Mouse (Mus musculus) neutrophil, adult 5-6 weeks (primary cell): ENCODE measurements around the gene Pmm1. TPM values are rescaled to one million over a fixed set of nuclear protein-coding genes. Genes with fewer than 3 reads are reported as not detected.
A peak's percentile ranks its signal among the peaks of the same experiment; 100 is the strongest.
"Not testable (repeated sequence)": the region's sequence is repeated elsewhere in the genome, so short reads cannot be mapped to it uniquely, and the experiment has no call there.

Experiments used
- ATAC-seq: fragments of 151-379, 151-347 bp; 2 replicates; pipeline ENCODE4 v1.8.0; 2017; ENCODE audit warnings: mild to moderate bottlenecking, moderate TSS enrichment; ENCODE audit not compliant: insufficient number of reproducible peaks, poor library complexity, low FRiP score, severe bottlenecking; ENCODE audit errors: extremely low read depth
- total RNA-seq: library from RNA; stranded (forward); fragments of 200-1000 nt; gene quantifications from 2 replicates; pipeline ENCODE4 v1.2.3, GENCODE M21; 2017

Gene Pmm1
- total RNA-seq: 5.0 and 9.6 TPM in 2 replicates

DNA sequence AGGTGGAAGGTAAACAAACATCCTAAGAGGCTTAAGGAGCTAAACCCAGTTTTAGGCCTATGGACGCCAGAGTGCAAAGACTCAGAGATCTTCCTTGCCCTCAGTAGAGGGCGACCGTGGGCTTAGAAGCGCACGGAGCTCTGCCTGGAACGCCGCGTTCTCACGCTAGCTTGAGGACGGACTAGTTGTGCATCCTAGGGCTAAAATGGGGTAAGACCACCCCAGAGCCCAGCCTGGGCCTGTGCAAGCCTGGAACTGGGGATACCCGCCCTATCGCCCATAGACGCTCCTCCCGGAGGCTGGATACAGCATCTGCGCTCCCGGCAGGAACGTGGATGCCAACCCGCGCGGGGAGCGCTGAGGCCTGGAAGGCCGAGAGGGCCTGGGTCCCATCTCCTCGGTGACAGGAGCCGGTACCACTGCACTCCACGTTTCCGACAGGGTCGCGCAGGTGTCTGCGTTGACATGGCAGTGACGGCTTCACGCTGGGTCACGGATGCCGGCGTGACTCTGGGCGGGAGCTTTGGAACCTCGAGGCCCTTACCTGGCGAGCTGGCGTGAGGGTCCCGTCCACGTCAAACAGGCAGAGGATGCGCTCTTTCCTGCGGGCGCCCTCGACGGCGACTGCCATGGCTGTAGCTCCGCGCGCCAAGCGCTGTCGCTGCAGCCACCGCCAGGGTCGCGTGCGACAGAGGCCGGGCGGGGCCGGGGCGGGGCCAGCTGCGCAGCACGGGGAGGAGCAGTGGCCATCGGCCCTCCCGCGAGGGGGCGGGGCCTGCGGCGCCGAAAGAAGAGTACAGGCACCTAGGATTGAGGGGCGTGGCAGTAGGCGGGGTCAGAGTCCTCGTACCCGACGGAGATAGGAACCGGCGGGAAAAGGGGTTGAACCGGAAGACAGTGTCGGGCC is at the start of gene Pmm1:
Gene Pmm1, minus strand, starts transcription at position 760 of the 907 bp plus-strand sequence.
- peak; percentile 92 for ATAC-seq

- ATAC-seq: no peak
These were observed 43.5 kb upstream of the Pmm1 start for GRCm38 (mm10) chr15:82004257-82004656.

DNA sequence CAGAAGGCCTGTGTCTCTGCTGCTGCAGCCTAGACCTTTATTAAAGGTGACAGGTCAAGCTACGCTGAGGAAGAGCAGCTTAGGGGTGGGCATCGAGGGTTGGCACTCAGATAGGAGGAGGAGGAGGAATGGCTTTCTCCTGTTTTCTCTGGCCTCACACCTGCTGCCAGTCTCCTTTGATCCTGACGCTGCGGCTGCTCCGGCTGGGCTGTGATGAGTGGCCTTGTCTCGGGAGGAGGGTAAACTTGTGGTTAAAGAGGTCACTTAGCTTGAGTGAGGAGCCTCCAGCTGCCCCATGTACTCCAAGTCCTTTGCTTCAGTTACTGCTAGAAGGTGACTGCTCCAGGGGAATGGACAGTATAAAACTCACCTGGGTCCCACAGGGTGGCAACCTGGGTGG is 33.3 kb upstream of the Pmm1 start:
- no peak for ATAC-seq

GRCm38 (mm10) chr15:81990549-81990948 is 29.8 kb upstream of the Pmm1 start:
- no peak for ATAC-seq

- ATAC-seq: peak; percentile 68
These were observed 28.8 kb upstream of the Pmm1 start for GRCm38 (mm10) chr15:81989371-81990062.

- no peak for ATAC-seq
These were observed 26.9 kb upstream of the Pmm1 start, which contains the start of gene Xrcc6 for GRCm38 (mm10) chr15:81987646-81988045. Gene Xrcc6, plus strand, starts transcription at chr15:81987835.

DNA sequence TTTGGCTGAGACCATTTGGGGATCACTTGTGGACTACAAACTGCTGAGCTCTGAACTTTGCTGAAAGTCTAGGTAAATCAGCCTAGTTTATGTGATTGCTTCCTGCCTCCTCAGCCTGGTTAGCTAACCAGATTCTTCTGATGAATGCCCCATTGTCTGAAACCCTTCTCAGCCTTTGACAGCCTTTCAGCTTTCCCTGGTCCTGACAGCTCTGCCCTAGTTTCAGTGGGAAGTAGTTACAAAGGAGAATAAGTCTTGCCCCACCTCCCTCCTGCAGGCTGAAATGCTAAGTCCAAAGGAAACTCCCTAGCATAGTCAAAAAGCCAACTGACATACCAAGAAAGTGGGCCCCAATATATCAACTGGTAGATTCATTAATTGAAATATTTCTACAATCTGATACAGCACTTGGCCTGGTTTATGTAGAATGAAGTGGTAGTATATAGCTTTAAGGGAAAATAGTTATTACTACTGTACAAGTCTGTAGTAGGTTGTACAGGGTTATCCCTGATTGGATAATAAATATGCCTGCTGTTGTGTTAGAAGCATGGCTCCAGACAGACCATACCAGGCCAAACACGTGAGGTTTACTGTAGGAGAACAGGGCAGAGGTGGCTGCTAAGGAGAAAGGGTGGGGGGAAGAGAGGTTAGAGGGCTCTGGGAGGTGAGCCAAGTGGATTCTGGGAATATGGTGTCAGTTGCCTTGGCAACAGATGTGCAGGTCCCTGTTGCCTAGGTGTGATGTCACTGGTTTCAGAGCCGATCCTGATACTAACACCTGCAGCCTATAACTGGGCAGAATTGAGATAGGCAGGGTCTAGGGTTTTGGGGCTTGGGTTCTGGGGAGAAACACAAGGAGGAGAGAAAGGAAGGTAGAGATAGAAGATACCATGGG is 24.8 kb upstream of the Pmm1 start:
- no peak for ATAC-seq

- no peak for ATAC-seq
These were observed 21.4 kb upstream of the Pmm1 start for GRCm38 (mm10) chr15:81982173-81982572.

- ATAC-seq: no peak
These were observed 19.6 kb upstream of the Pmm1 start, which contains the start of gene 1700029P11Rik for GRCm38 (mm10) chr15:81980321-81980720. Gene 1700029P11Rik, plus strand, starts transcription at chr15:81980540.

GRCm38 (mm10) chr15:81975156-81975555 is 14.4 kb upstream of the Pmm1 start:
- ATAC-seq: not testable (repeated sequence)

GRCm38 (mm10) chr15:81970498-81970897 is 9.8 kb upstream of the Pmm1 start:
- ATAC-seq: not testable (repeated sequence)

- not testable (repeated sequence) for ATAC-seq
These were observed 8.9 kb upstream of the Pmm1 start for GRCm38 (mm10) chr15:81969635-81970034.

DNA sequence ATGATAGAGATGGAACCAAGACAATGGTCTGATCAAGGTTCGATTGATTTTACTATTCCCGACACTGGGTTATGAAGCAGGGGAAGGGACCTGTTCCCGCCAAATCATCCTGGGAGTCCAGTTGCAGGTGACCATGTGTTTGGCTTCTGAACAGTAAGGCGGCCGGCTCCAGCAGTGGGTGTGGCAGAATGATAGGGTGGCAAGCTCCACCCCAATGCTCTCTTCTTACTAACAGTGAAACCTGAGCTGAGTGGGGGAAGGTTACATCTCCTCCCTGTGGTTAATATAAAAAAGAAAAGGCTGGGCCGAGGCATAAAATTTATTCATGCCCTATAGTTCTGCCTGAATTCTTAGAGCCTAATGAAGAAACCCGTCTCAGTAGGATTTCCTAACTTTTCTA is 8.4 kb upstream of the Pmm1 start:
- ATAC-seq: no peak

GRCm38 (mm10) chr15:81968447-81968846 is 7.7 kb upstream of the Pmm1 start:
- no peak for ATAC-seq

GRCm38 (mm10) chr15:81967821-81968220 is 7.1 kb upstream of the Pmm1 start:
- no peak for ATAC-seq

DNA sequence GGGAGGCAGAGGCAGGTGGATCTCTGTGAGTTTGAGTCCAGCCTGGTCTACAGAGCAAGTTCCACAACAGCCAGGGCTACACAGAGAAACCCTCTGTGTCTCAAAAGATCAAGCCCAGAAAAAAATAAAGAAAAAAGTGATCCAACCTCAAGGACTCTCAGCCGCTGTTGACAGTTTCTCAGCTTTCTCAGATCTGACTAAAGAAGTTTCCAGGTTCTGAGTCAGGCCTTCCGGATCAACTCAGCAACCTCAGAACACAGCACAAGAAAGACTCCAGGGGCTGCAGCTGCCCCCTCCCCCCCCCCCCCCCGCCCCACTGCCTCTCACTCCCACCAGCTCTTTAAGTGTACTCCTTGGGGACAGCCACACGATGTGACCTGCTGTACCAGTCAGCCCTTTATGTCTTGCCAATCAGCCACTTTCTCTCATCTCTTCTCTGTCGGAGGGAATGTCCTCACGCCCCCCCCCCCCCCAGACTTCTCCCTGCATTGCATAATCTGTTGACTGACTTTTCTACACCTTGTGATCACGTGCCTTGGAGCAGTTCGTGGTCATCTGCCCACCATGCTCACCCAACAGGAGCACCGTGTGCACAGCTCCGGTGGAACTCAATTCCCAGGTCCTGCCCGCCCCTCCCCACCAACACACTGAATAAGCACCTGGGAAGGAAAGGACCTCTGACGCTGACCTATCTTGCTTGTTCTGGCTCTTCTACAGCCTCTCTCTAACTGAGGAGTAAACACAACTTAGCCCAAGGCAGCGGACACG is 5.5 kb upstream of the Pmm1 start:
- no peak for ATAC-seq

- no peak for ATAC-seq
These were observed 4.3 kb upstream of the Pmm1 start for GRCm38 (mm10) chr15:81964980-81965545.

DNA sequence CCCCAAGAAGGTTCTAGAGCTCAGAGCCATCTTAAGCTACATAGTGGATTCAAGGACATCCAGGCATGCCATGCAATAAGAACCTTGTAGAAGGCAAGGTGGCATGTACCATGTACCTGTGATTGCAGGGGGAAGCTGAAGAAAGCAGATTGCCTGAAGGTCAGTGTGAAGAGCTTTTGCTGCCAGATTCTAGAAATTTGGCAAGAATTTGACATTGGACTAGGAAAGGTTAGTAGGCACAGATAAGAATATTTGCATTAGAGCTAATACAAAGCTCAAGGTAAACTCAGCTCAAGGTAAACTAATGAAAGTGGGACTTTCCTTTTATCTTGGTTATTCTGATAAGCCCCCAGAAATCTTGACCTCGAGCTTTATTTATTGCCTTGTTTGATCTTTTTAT is 3.5 kb upstream of the Pmm1 start:
- no peak for ATAC-seq
